Comparison of ENCODE assay signal across 7 mouse cellular contexts in genomic region chr1:152766804-152767748, GRCm38 (mm10). TPM values are rescaled to one million over a fixed set of nuclear protein-coding genes. Genes with fewer than 3 reads are reported as not detected.
DNase-seq lines count a peak whose midpoint lies in the region; ATAC-seq and TF ChIP-seq lines count a peak whose summit lies in the region.

No protein-coding gene starts in this region.

- CTCF ChIA-PET in Patski (lab: Charles Lee), result interaction anchor here (0.8 to 3.7 kb wide), 8 partner anchors 9 to 246 kb away, joined by 3 to 14 read pairs (median 5); no protein-coding TSS in a partner anchor

- H3K36me3 ChIP-seq in lung, embryonic 14.5 days (ENCODE audit: insufficient read depth), result peaks cover 29% of the 10 kb centered on the region
- H3K36me3 ChIP-seq in lung, embryonic 16.5 days (ENCODE audit: control insufficient read depth, insufficient read depth, low read length), result peaks cover 8% of the 10 kb centered on the region; the same call in 1 of the 2 replicates
- peaks cover 4% of the 10 kb centered on the region; the same call in 1 of the 2 replicates for H3K36me3 ChIP-seq in stomach, embryonic 16.5 days (ENCODE audit: control insufficient read depth, insufficient read depth, low read length)

- 1% methylated on average over 60 of the region's 60 CpGs for WGBS in lung, embryonic 14.5 days
- under 1% methylated on average over 48 of the region's 60 CpGs for WGBS in lung, embryonic 16.5 days
- under 1% methylated on average over 59 of the region's 60 CpGs for WGBS in stomach, embryonic 16.5 days

- no peaks in the 10 kb centered on the region for H3K9me3 ChIP-seq in lung, embryonic 14.5 days (ENCODE audit: low read depth, low read length)
- no peaks in the 10 kb centered on the region for H3K9me3 ChIP-seq in lung, embryonic 16.5 days (ENCODE audit: control insufficient read depth, low read length)
- H3K9me3 ChIP-seq in stomach, embryonic 16.5 days (replicated peaks; ENCODE audit: control insufficient read depth, low read length), result no peaks in the 10 kb centered on the region

- peak overlapping the region; percentile 98 for H3K4me2 ChIP-seq in lung, embryonic 14.5 days
- H3K4me2 ChIP-seq in lung, embryonic 16.5 days (ENCODE audit: low read depth, low read length), result peak overlapping the region; percentile 74
- H3K4me2 ChIP-seq in stomach, embryonic 16.5 days (ENCODE audit: low read depth, low read length), result peak overlapping the region; percentile 61

- POLR2A ChIA-PET in Patski (lab: Charles Lee), result interaction anchor here (0.6 to 1.5 kb wide), 6 partner anchors 9 to 567 kb away, joined by 3 to 7 read pairs (median 4); no protein-coding TSS in a partner anchor

- in situ Hi-C loops in Patski (cut with MboI; ENCODE audit: low pct_unique_long_range_greater_than_20kb), result no loop called here

- H3K27me3 ChIP-seq in lung, embryonic 14.5 days (ENCODE audit: insufficient read depth, low read length), result 0 out of 2 replicates have a peak, but pooled peaks cover 3% of the 10 kb centered on the region
- no peaks in the 10 kb centered on the region for H3K27me3 ChIP-seq in Patski
- H3K27me3 ChIP-seq in lung, embryonic 16.5 days (ENCODE audit: control insufficient read depth, insufficient read depth, low read depth, low read length), result no peaks in the 10 kb centered on the region; the same call in none of the 2 replicates
- no peaks in the 10 kb centered on the region for H3K27me3 ChIP-seq in stomach, embryonic 16.5 days (ENCODE audit: control insufficient read depth, insufficient read depth, low read length)

- peak; percentile 40 for DNase-seq in lung, embryonic 14.5 days
- no peak for DNase-seq in lung, postnatal 25 days (ENCODE audit: low spot score)
- DNase-seq in Patski (ENCODE audit: low read depth, low spot score), result no peak
- DNase-seq in induced T-regulatory cell, adult 2 months (ENCODE audit: low read depth), result peak; percentile 75

- no peak for TF ChIP-seq CTCF in lung, embryonic 14.5 days (IDR thresholded peaks at IDR 0.05; ENCODE audit: low read depth)
- no peak for TF ChIP-seq CTCF in Patski (IDR thresholded peaks at IDR 0.05)
- TF ChIP-seq CTCF in embryonic fibroblast, embryonic 13.5 days (IDR thresholded peaks at IDR 0.05; ENCODE audit: borderline replicate concordance, insufficient read depth, low read length), result no peak

- no peak for TF ChIP-seq POLR2A in embryonic fibroblast, embryonic 13.5 days (IDR thresholded peaks at IDR 0.05; ENCODE audit: low read depth, low read length)

- ATAC-seq in lung, embryonic 14.5 days (ENCODE audit: insufficient read depth), result peak; percentile 69
- ATAC-seq in Patski, result peak; percentile 23
- peak; percentile 64 for ATAC-seq in lung, embryonic 16.5 days (ENCODE audit: low read depth)
- peak; percentile 51 for ATAC-seq in stomach, embryonic 16.5 days (ENCODE audit: insufficient read depth, low FRiP score)

- peak overlapping the region; percentile 86 for H3K27ac ChIP-seq in lung, embryonic 14.5 days (ENCODE audit: low read depth)
- peak overlapping the region; percentile 57 for H3K27ac ChIP-seq in embryonic fibroblast, embryonic 13.5 days (ENCODE audit: insufficient read depth, low read length)
- peak overlapping the region; percentile 67 for H3K27ac ChIP-seq in lung, embryonic 16.5 days (ENCODE audit: low read length)
- peak overlapping the region; percentile 85 for H3K27ac ChIP-seq in stomach, embryonic 16.5 days (ENCODE audit: low read length)

- no peaks in the 10 kb centered on the region for H3K4me1 ChIP-seq in lung, embryonic 14.5 days (ENCODE audit: insufficient read depth)
- H3K4me1 ChIP-seq in embryonic fibroblast, embryonic 13.5 days (ENCODE audit: control insufficient read depth, insufficient read depth, low read length), result peaks cover 7% of the 10 kb centered on the region
- peaks cover 17% of the 10 kb centered on the region for H3K4me1 ChIP-seq in lung, embryonic 16.5 days (replicated peaks; ENCODE audit: control insufficient read depth, insufficient read depth, low read length)
- 0 out of 2 replicates have a peak, but pooled peaks cover 2% of the 10 kb centered on the region for H3K4me1 ChIP-seq in stomach, embryonic 16.5 days (ENCODE audit: control insufficient read depth, insufficient read depth, low read length)

- H3K9ac ChIP-seq in lung, embryonic 14.5 days, result peak overlapping the region; percentile 93
- peak overlapping the region; percentile 92 for H3K9ac ChIP-seq in lung, embryonic 16.5 days (ENCODE audit: low read length)
- H3K9ac ChIP-seq in stomach, embryonic 16.5 days (ENCODE audit: low read length), result peak overlapping the region; percentile 98

- H3K4me3 ChIP-seq in lung, embryonic 14.5 days (ENCODE audit: low read depth, low read length), result peak overlapping the region; percentile 97
- H3K4me3 ChIP-seq in embryonic fibroblast, embryonic 13.5 days (ENCODE audit: insufficient read depth, low read length), result peak overlapping the region; percentile 90
- peak overlapping the region; percentile 80 for H3K4me3 ChIP-seq in lung, embryonic 16.5 days (ENCODE audit: low read length)
- H3K4me3 ChIP-seq in stomach, embryonic 16.5 days (replicated peaks; ENCODE audit: low read length), result peak overlapping the region; percentile 97

RNA-seq across cellular contexts. Expression of gene Arpc5, which starts 0.7 kb away (rescaled TPM):
- polyA plus RNA-seq in lung, embryonic 14.5 days (2014; fragmentation: Nextera tagmentation; extraction: Ambion mirVana), result 253 and 271 TPM in 2 replicates
- polyA plus RNA-seq in Patski (2021), result 127 TPM
- 190 and 261 TPM in 2 replicates for polyA plus RNA-seq in embryonic fibroblast, embryonic 13.5 days (2011; ENCODE audit: insufficient read length, low read depth, missing spikeins)
- polyA plus RNA-seq in lung, embryonic 16.5 days (2015; fragmentation: Nextera tagmentation; extraction: Ambion mirVana), result 274 and 285 TPM in 2 replicates
- 355 and 357 TPM in 2 replicates for polyA plus RNA-seq in stomach, embryonic 16.5 days (2015; fragmentation: Nextera tagmentation; extraction: Ambion mirVana)

RNA-seq across cellular contexts. Expression of gene Rgl1, which starts 0.9 kb away (rescaled TPM):
- polyA plus RNA-seq in lung, embryonic 14.5 days (2014; fragmentation: Nextera tagmentation; extraction: Ambion mirVana), result 46.7 and 54.5 TPM in 2 replicates
- 51.6 TPM for polyA plus RNA-seq in Patski (2021)
- polyA plus RNA-seq in embryonic fibroblast, embryonic 13.5 days (2011; ENCODE audit: insufficient read length, low read depth, missing spikeins), result 53.6 and 54.3 TPM in 2 replicates
- polyA plus RNA-seq in lung, embryonic 16.5 days (2015; fragmentation: Nextera tagmentation; extraction: Ambion mirVana), result 49.1 and 53.4 TPM in 2 replicates
- polyA plus RNA-seq in stomach, embryonic 16.5 days (2015; fragmentation: Nextera tagmentation; extraction: Ambion mirVana), result 39.8 and 48.3 TPM in 2 replicates

RNA-seq across cellular contexts. Expression of gene Apobec4, which starts 16.7 kb away (rescaled TPM):
- polyA plus RNA-seq in lung, embryonic 14.5 days (2014; fragmentation: Nextera tagmentation; extraction: Ambion mirVana), result 0.16 TPM in 1 of 2 replicates, not detected in the other
- polyA plus RNA-seq in Patski (2021), result not detected
- not detected in 2 replicates for polyA plus RNA-seq in embryonic fibroblast, embryonic 13.5 days (2011; ENCODE audit: insufficient read length, low read depth, missing spikeins)
- polyA plus RNA-seq in lung, embryonic 16.5 days (2015; fragmentation: Nextera tagmentation; extraction: Ambion mirVana), result 0.25 and 0.39 TPM in 2 replicates
- not detected in 2 replicates for polyA plus RNA-seq in stomach, embryonic 16.5 days (2015; fragmentation: Nextera tagmentation; extraction: Ambion mirVana)

RNA-seq across cellular contexts. Expression of gene Ncf2, which starts 32.9 kb away (rescaled TPM):
- 4.7 and 5.4 TPM in 2 replicates for polyA plus RNA-seq in lung, embryonic 14.5 days (2014; fragmentation: Nextera tagmentation; extraction: Ambion mirVana)
- 0.18 TPM for polyA plus RNA-seq in Patski (2021)
- 0.18 and 1.7 TPM in 2 replicates for polyA plus RNA-seq in embryonic fibroblast, embryonic 13.5 days (2011; ENCODE audit: insufficient read length, low read depth, missing spikeins)
- 5.5 and 5.9 TPM in 2 replicates for polyA plus RNA-seq in lung, embryonic 16.5 days (2015; fragmentation: Nextera tagmentation; extraction: Ambion mirVana)
- polyA plus RNA-seq in stomach, embryonic 16.5 days (2015; fragmentation: Nextera tagmentation; extraction: Ambion mirVana), result 7.0 and 10.8 TPM in 2 replicates

Comparison
In these comparisons a context has a peak if more than half of its experiments do, and no peak if none do; other contexts are left out.
1. DNase-seq: peak in lung, embryonic 14.5 days (single experiment) and induced T-regulatory cell, adult 2 months (single experiment); none in lung, postnatal 25 days (single experiment) and Patski (single experiment).
2. Peak in every context shown above with its lines, with median percentiles within 50 percentile points of each other: ATAC-seq, H3K27ac ChIP-seq, H3K4me2 ChIP-seq, H3K4me3 ChIP-seq and H3K9ac ChIP-seq.